Mouse (Mus musculus): Measurements from ENCODE around the gene Stat3. TPM values are rescaled to one million over a fixed set of nuclear protein-coding genes. Genes with fewer than 3 reads are reported as not detected.
A peak's percentile ranks its signal among the peaks of the same experiment; 100 is the strongest.

The Stat3 gene
- polyA plus RNA-seq, 1 experiment from 2014 or later, result 55.1 TPM

GRCm38 (mm10) chr11:100891256-100892123, 47.9 kb downstream of the Stat3 start:
- no peaks in the 10 kb centered on the region for H3K4me1 ChIP-seq (replicated peaks; ENCODE audit: control insufficient read depth, insufficient read depth)
- H3K4me3 ChIP-seq (ENCODE audit: low read depth, low read length), result no peak overlapping the region
- no peak for ATAC-seq (ENCODE audit: low FRiP score, low TSS enrichment)
- no peak for TF ChIP-seq EP300 (optimal IDR thresholded peaks at IDR 0.05)
- TF ChIP-seq CTCF (IDR thresholded peaks at IDR 0.05; ENCODE audit: low read depth), result no peak
- H3K36me3 ChIP-seq (ENCODE audit: control insufficient read depth, insufficient read depth, low read length), result peaks cover 27% of the 10 kb centered on the region
- H3K9me3 ChIP-seq (ENCODE audit: control insufficient read depth, low read length), result no peaks in the 10 kb centered on the region
- DNase-seq (ENCODE audit: low spot score), result no peak
- no peak overlapping the region for H3K4me2 ChIP-seq (replicated peaks; ENCODE audit: low read depth)
- H3K27me3 ChIP-seq (ENCODE audit: control insufficient read depth, insufficient read depth, low read length), result no peaks in the 10 kb centered on the region
- H3K27ac ChIP-seq (replicated peaks), result no peak overlapping the region
- H3K9ac ChIP-seq (ENCODE audit: low read length), result no peak overlapping the region
- 71% methylated on average over 15 of the region's 15 CpGs for WGBS

- no peak overlapping the region for H3K4me3 ChIP-seq (ENCODE audit: low read depth, low read length)
- ATAC-seq (ENCODE audit: low FRiP score, low TSS enrichment) (no peak), DNase-seq (ENCODE audit: low spot score) (no peak)
- 83% methylated on average over 6 of the region's 6 CpGs for WGBS
- TF ChIP-seq CTCF (IDR thresholded peaks at IDR 0.05; ENCODE audit: low read depth) (no peak), EP300 (optimal IDR thresholded peaks at IDR 0.05) (no peak)
- no peak overlapping the region for H3K27ac ChIP-seq (replicated peaks)
- no peaks in the 10 kb centered on the region for H3K4me1 ChIP-seq (replicated peaks; ENCODE audit: control insufficient read depth, insufficient read depth)
- no peak overlapping the region for H3K9ac ChIP-seq (ENCODE audit: low read length)
- peaks cover 22% of the 10 kb centered on the region for H3K36me3 ChIP-seq (ENCODE audit: control insufficient read depth, insufficient read depth, low read length)
- H3K4me2 ChIP-seq (replicated peaks; ENCODE audit: low read depth), result no peak overlapping the region
- no peaks in the 10 kb centered on the region for H3K9me3 ChIP-seq (ENCODE audit: control insufficient read depth, low read length)
- H3K27me3 ChIP-seq (ENCODE audit: control insufficient read depth, insufficient read depth, low read length), result no peaks in the 10 kb centered on the region
Observed at GRCm38 (mm10) chr11:100890481-100890880, 48.9 kb downstream of the Stat3 start.

- Histone ChIP-seq H3K9me3 (ENCODE audit: control insufficient read depth, low read length) (no peaks in the 10 kb centered on the region), H3K4me3 (ENCODE audit: low read depth, low read length) (no peak overlapping the region), H3K9ac (ENCODE audit: low read length) (no peak overlapping the region), H3K27me3 (ENCODE audit: control insufficient read depth, insufficient read depth, low read length) (no peaks in the 10 kb centered on the region), H3K36me3 (ENCODE audit: control insufficient read depth, insufficient read depth, low read length) (peaks cover 15% of the 10 kb centered on the region), H3K4me1 (replicated peaks; ENCODE audit: control insufficient read depth, insufficient read depth) (no peaks in the 10 kb centered on the region), H3K27ac (replicated peaks) (no peak overlapping the region), H3K4me2 (replicated peaks; ENCODE audit: low read depth) (no peak overlapping the region)
- ATAC-seq (ENCODE audit: low FRiP score, low TSS enrichment), result no peak
- WGBS, result 45% methylated on average over 10 of the region's 10 CpGs
- TF ChIP-seq EP300 (optimal IDR thresholded peaks at IDR 0.05) (no peak), CTCF (IDR thresholded peaks at IDR 0.05; ENCODE audit: low read depth) (no peak)
- no peak for DNase-seq (ENCODE audit: low spot score)
Observed at GRCm38 (mm10) chr11:100888348-100888820, 51.0 kb downstream of the Stat3 start.

- TF ChIP-seq EP300 (optimal IDR thresholded peaks at IDR 0.05) (no peak), CTCF (IDR thresholded peaks at IDR 0.05; ENCODE audit: low read depth) (no peak)
- no peak for DNase-seq (ENCODE audit: low spot score)
- ATAC-seq (ENCODE audit: low FRiP score, low TSS enrichment), result no peak
- Histone ChIP-seq H3K9ac (ENCODE audit: low read length) (no peak overlapping the region), H3K4me1 (replicated peaks; ENCODE audit: control insufficient read depth, insufficient read depth) (no peaks in the 10 kb centered on the region), H3K4me2 (replicated peaks; ENCODE audit: low read depth) (no peak overlapping the region), H3K36me3 (ENCODE audit: control insufficient read depth, insufficient read depth, low read length) (peaks cover 15% of the 10 kb centered on the region), H3K27me3 (ENCODE audit: control insufficient read depth, insufficient read depth, low read length) (no peaks in the 10 kb centered on the region), H3K9me3 (ENCODE audit: control insufficient read depth, low read length) (no peaks in the 10 kb centered on the region), H3K4me3 (ENCODE audit: low read depth, low read length) (no peak overlapping the region), H3K27ac (replicated peaks) (no peak overlapping the region)
- WGBS, result 57% methylated on average over 3 of the region's 3 CpGs
Observed at GRCm38 (mm10) chr11:100887764-100888163, 51.6 kb downstream of the Stat3 start.

- DNase-seq (ENCODE audit: low spot score) (no peak), ATAC-seq (ENCODE audit: low FRiP score, low TSS enrichment) (no peak)
- H3K4me1 ChIP-seq (replicated peaks; ENCODE audit: control insufficient read depth, insufficient read depth), result no peaks in the 10 kb centered on the region
- H3K9me3 ChIP-seq (ENCODE audit: control insufficient read depth, low read length), result no peaks in the 10 kb centered on the region
- TF ChIP-seq EP300 (optimal IDR thresholded peaks at IDR 0.05), result no peak
- TF ChIP-seq CTCF (IDR thresholded peaks at IDR 0.05; ENCODE audit: low read depth), result no peak
- H3K27me3 ChIP-seq (ENCODE audit: control insufficient read depth, insufficient read depth, low read length), result no peaks in the 10 kb centered on the region
- H3K9ac ChIP-seq (ENCODE audit: low read length), result no peak overlapping the region
- H3K4me2 ChIP-seq (replicated peaks; ENCODE audit: low read depth), result no peak overlapping the region
- H3K27ac ChIP-seq (replicated peaks), result no peak overlapping the region
- H3K36me3 ChIP-seq (ENCODE audit: control insufficient read depth, insufficient read depth, low read length), result peaks cover 15% of the 10 kb centered on the region
- H3K4me3 ChIP-seq (ENCODE audit: low read depth, low read length), result no peak overlapping the region
- 83% methylated on average over 4 of the region's 4 CpGs for WGBS
Observed at GRCm38 (mm10) chr11:100887236-100887635, 52.1 kb downstream of the Stat3 start.

- no peaks in the 10 kb centered on the region for H3K4me1 ChIP-seq (replicated peaks; ENCODE audit: control insufficient read depth, insufficient read depth)
- peaks cover 15% of the 10 kb centered on the region for H3K36me3 ChIP-seq (ENCODE audit: control insufficient read depth, insufficient read depth, low read length)
- no peak overlapping the region for H3K4me2 ChIP-seq (replicated peaks; ENCODE audit: low read depth)
- DNase-seq (ENCODE audit: low spot score) (peak; percentile 55), ATAC-seq (ENCODE audit: low FRiP score, low TSS enrichment) (peak; percentile 56; the same call in 1 of the 2 replicates)
- no peak overlapping the region for H3K4me3 ChIP-seq (ENCODE audit: low read depth, low read length)
- 0 out of 2 replicates have a peak overlapping the region, but pooled peaks have one; percentile 18 for H3K27ac ChIP-seq (replicated peaks)
- 41% methylated on average over 8 of the region's 8 CpGs for WGBS
- no peak overlapping the region for H3K9ac ChIP-seq (ENCODE audit: low read length)
- TF ChIP-seq CTCF (IDR thresholded peaks at IDR 0.05; ENCODE audit: low read depth) (no peak), EP300 (optimal IDR thresholded peaks at IDR 0.05) (no peak)
- H3K27me3 ChIP-seq (ENCODE audit: control insufficient read depth, insufficient read depth, low read length), result no peaks in the 10 kb centered on the region
- no peaks in the 10 kb centered on the region for H3K9me3 ChIP-seq (ENCODE audit: control insufficient read depth, low read length)
Observed at GRCm38 (mm10) chr11:100886188-100886740, 53.1 kb downstream of the Stat3 start.
